Mouse (Mus musculus): ENCODE measurements around the gene Hes7. TPM values are rescaled to one million over a fixed set of nuclear protein-coding genes. Genes with fewer than 3 reads are reported as not detected.

Gene Hes7
- polyA plus RNA-seq, 1 experiment: not detected

- no peak overlapping the region for H3K4me3 ChIP-seq (ENCODE audit: insufficient read depth, low read length)
Observed at GRCm38 (mm10) chr11:69075764-69076479, 44.3 kb upstream of the Hes7 start.

GRCm38 (mm10) chr11:69076572-69076971, 43.6 kb upstream of the Hes7 start:
- Histone ChIP-seq H3K27ac (ENCODE audit: insufficient read depth, low read length) (no peak overlapping the region), H3K4me3 (ENCODE audit: insufficient read depth, low read length) (no peak overlapping the region), H3K4me1 (ENCODE audit: control insufficient read depth, insufficient read depth, low read length) (0 out of 2 replicates have a peak, but pooled peaks cover 2% of the 10 kb centered on the region)
- TF ChIP-seq CTCF (IDR thresholded peaks at IDR 0.05; ENCODE audit: borderline replicate concordance, insufficient read depth, low read length) (no peak), POLR2A (IDR thresholded peaks at IDR 0.05; ENCODE audit: low read depth, low read length) (no peak)

More at GRCm38 (mm10) chr11:69075764-69076479, 44.3 kb upstream of the Hes7 start:
- H3K27ac ChIP-seq (ENCODE audit: insufficient read depth, low read length): no peak overlapping the region
- TF ChIP-seq CTCF (IDR thresholded peaks at IDR 0.05; ENCODE audit: borderline replicate concordance, insufficient read depth, low read length): no peak
- no peak for TF ChIP-seq POLR2A (IDR thresholded peaks at IDR 0.05; ENCODE audit: low read depth, low read length)
- H3K4me1 ChIP-seq (ENCODE audit: control insufficient read depth, insufficient read depth, low read length): 0 out of 2 replicates have a peak, but pooled peaks cover 2% of the 10 kb centered on the region

- Histone ChIP-seq H3K4me1 (ENCODE audit: control insufficient read depth, insufficient read depth, low read length) (0 out of 2 replicates have a peak, but pooled peaks cover 2% of the 10 kb centered on the region), H3K27ac (ENCODE audit: insufficient read depth, low read length) (no peak overlapping the region), H3K4me3 (ENCODE audit: insufficient read depth, low read length) (no peak overlapping the region)
- TF ChIP-seq CTCF (IDR thresholded peaks at IDR 0.05; ENCODE audit: borderline replicate concordance, insufficient read depth, low read length) (no peak), POLR2A (IDR thresholded peaks at IDR 0.05; ENCODE audit: low read depth, low read length) (no peak)
Observed at GRCm38 (mm10) chr11:69077316-69077715, 42.9 kb upstream of the Hes7 start.

- TF ChIP-seq POLR2A (IDR thresholded peaks at IDR 0.05; ENCODE audit: low read depth, low read length): no peak
- TF ChIP-seq CTCF (IDR thresholded peaks at IDR 0.05; ENCODE audit: borderline replicate concordance, insufficient read depth, low read length): no peak
- 0 out of 2 replicates have a peak, but pooled peaks cover 2% of the 10 kb centered on the region for H3K4me1 ChIP-seq (ENCODE audit: control insufficient read depth, insufficient read depth, low read length)
- peak overlapping the region; percentile 9; the same call in 1 of the 2 replicates for H3K27ac ChIP-seq (ENCODE audit: insufficient read depth, low read length)
- H3K4me3 ChIP-seq (ENCODE audit: insufficient read depth, low read length): no peak overlapping the region
Observed at GRCm38 (mm10) chr11:69078041-69078440, 42.2 kb upstream of the Hes7 start.

- H3K4me3 ChIP-seq (ENCODE audit: insufficient read depth, low read length): no peak overlapping the region
- peak; percentile 28; the same call in 1 of the 2 replicates for TF ChIP-seq POLR2A (IDR thresholded peaks at IDR 0.05; ENCODE audit: low read depth, low read length)
- TF ChIP-seq CTCF (IDR thresholded peaks at IDR 0.05; ENCODE audit: borderline replicate concordance, insufficient read depth, low read length): no peak
- 0 out of 2 replicates have a peak, but pooled peaks cover 2% of the 10 kb centered on the region for H3K4me1 ChIP-seq (ENCODE audit: control insufficient read depth, insufficient read depth, low read length)
- no peak overlapping the region for H3K27ac ChIP-seq (ENCODE audit: insufficient read depth, low read length)
Observed at GRCm38 (mm10) chr11:69078805-69079438, 41.3 kb upstream of the Hes7 start.

- Histone ChIP-seq H3K27ac (ENCODE audit: insufficient read depth, low read length) (no peak overlapping the region), H3K4me3 (ENCODE audit: insufficient read depth, low read length) (no peak overlapping the region), H3K4me1 (ENCODE audit: control insufficient read depth, insufficient read depth, low read length) (0 out of 2 replicates have a peak, but pooled peaks cover 2% of the 10 kb centered on the region)
- no peak for TF ChIP-seq CTCF (IDR thresholded peaks at IDR 0.05; ENCODE audit: borderline replicate concordance, insufficient read depth, low read length)
Observed at GRCm38 (mm10) chr11:69080102-69080854, 39.9 kb upstream of the Hes7 start.

GRCm38 (mm10) chr11:69080855-69081222, 39.4 kb upstream of the Hes7 start:
- TF ChIP-seq CTCF (IDR thresholded peaks at IDR 0.05; ENCODE audit: borderline replicate concordance, insufficient read depth, low read length) (no peak), POLR2A (IDR thresholded peaks at IDR 0.05; ENCODE audit: low read depth, low read length) (no peak)
- 0 out of 2 replicates have a peak, but pooled peaks cover 2% of the 10 kb centered on the region for H3K4me1 ChIP-seq (ENCODE audit: control insufficient read depth, insufficient read depth, low read length)
- no peak overlapping the region for H3K4me3 ChIP-seq (ENCODE audit: insufficient read depth, low read length)

GRCm38 (mm10) chr11:69081613-69082012, 38.6 kb upstream of the Hes7 start:
- 0 out of 2 replicates have a peak, but pooled peaks cover under 1% of the 10 kb centered on the region for H3K4me1 ChIP-seq (ENCODE audit: control insufficient read depth, insufficient read depth, low read length)
- no peak overlapping the region for H3K27ac ChIP-seq (ENCODE audit: insufficient read depth, low read length)
- TF ChIP-seq CTCF (IDR thresholded peaks at IDR 0.05; ENCODE audit: borderline replicate concordance, insufficient read depth, low read length): no peak
- TF ChIP-seq POLR2A (IDR thresholded peaks at IDR 0.05; ENCODE audit: low read depth, low read length): no peak
- H3K4me3 ChIP-seq (ENCODE audit: insufficient read depth, low read length): no peak overlapping the region

More at GRCm38 (mm10) chr11:69080855-69081222, 39.4 kb upstream of the Hes7 start:
- no peak overlapping the region for H3K27ac ChIP-seq (ENCODE audit: insufficient read depth, low read length)

- no peak overlapping the region for H3K27ac ChIP-seq (ENCODE audit: insufficient read depth, low read length)
- TF ChIP-seq POLR2A (IDR thresholded peaks at IDR 0.05; ENCODE audit: low read depth, low read length) (no peak), CTCF (IDR thresholded peaks at IDR 0.05; ENCODE audit: borderline replicate concordance, insufficient read depth, low read length) (no peak)
- H3K4me3 ChIP-seq (ENCODE audit: insufficient read depth, low read length): no peak overlapping the region
- peaks cover 2% of the 10 kb centered on the region; the same call in 1 of the 2 replicates for H3K4me1 ChIP-seq (ENCODE audit: control insufficient read depth, insufficient read depth, low read length)
Observed at GRCm38 (mm10) chr11:69085608-69086007, 34.6 kb upstream of the Hes7 start.

Measured in embryonic fibroblast, embryonic 13.5 days (primary cell).